Mouse (Mus musculus): ENCODE results near the gene Lrmda. TPM values are rescaled to one million over a fixed set of nuclear protein-coding genes. Genes with fewer than 3 reads are reported as not detected.

The Lrmda gene
- total RNA-seq, 1 experiment from 2014 or later = 4.2 TPM

GRCm38 (mm10) chr14:22421668-22422067 is 402.2 kb downstream of the Lrmda start:
- DNase-seq = no peak

GRCm38 (mm10) chr14:22425018-22425534 is 405.6 kb downstream of the Lrmda start:
- no peak for DNase-seq

GRCm38 (mm10) chr14:22435441-22435840 is 415.9 kb downstream of the Lrmda start:
- no peak for DNase-seq

- DNase-seq = no peak
These were observed 416.4 kb downstream of the Lrmda start for GRCm38 (mm10) chr14:22435860-22436377.

GRCm38 (mm10) chr14:22440341-22440999 is 421.0 kb downstream of the Lrmda start:
- no peak for DNase-seq

GRCm38 (mm10) chr14:22441859-22442447 is 422.4 kb downstream of the Lrmda start:
- DNase-seq = no peak

GRCm38 (mm10) chr14:22442719-22443118 is 423.2 kb downstream of the Lrmda start:
- no peak for DNase-seq

GRCm38 (mm10) chr14:22444541-22444940 is 425.0 kb downstream of the Lrmda start:
- no peak for DNase-seq

- DNase-seq = peak; percentile 70
These were observed 425.8 kb downstream of the Lrmda start for GRCm38 (mm10) chr14:22445161-22445821.

- DNase-seq = no peak
These were observed 426.5 kb downstream of the Lrmda start for GRCm38 (mm10) chr14:22445841-22446570.

GRCm38 (mm10) chr14:22451603-22452002 is 432.1 kb downstream of the Lrmda start:
- DNase-seq = no peak

- no peak for DNase-seq
These were observed 444.8 kb downstream of the Lrmda start for GRCm38 (mm10) chr14:22464314-22464713.

- DNase-seq = no peak
These were observed 451.5 kb downstream of the Lrmda start for GRCm38 (mm10) chr14:22471041-22471440.

- no peak for DNase-seq
These were observed 453.9 kb downstream of the Lrmda start for GRCm38 (mm10) chr14:22473451-22473850.

- no peak for DNase-seq
These were observed 454.5 kb downstream of the Lrmda start for GRCm38 (mm10) chr14:22473991-22474390.

- DNase-seq = no peak
These were observed 473.8 kb downstream of the Lrmda start for GRCm38 (mm10) chr14:22493326-22493725.

GRCm38 (mm10) chr14:22494290-22494689 is 474.8 kb downstream of the Lrmda start:
- no peak for DNase-seq

- DNase-seq = peak; percentile 27
These were observed 475.4 kb downstream of the Lrmda start for GRCm38 (mm10) chr14:22494866-22495265.

- DNase-seq = no peak
These were observed 475.8 kb downstream of the Lrmda start for GRCm38 (mm10) chr14:22495286-22495685.

GRCm38 (mm10) chr14:22497636-22498131 is 478.2 kb downstream of the Lrmda start:
- no peak for DNase-seq

GRCm38 (mm10) chr14:22509747-22510530 is 490.4 kb downstream of the Lrmda start:
- DNase-seq = no peak

GRCm38 (mm10) chr14:22510531-22510785 is 490.9 kb downstream of the Lrmda start:
- no peak for DNase-seq
